Mouse (Mus musculus) midbrain, embryonic 13.5 days (tissue): ENCODE measurements around the gene Zbtb2. TPM values are rescaled to one million over a fixed set of nuclear protein-coding genes. Genes with fewer than 3 reads are reported as not detected.

Source experiments
- ATAC-seq: fragments of 200-750 bp; cut with Nextera tagmentation; 2 replicates; pipeline ENCODE4 v1.8.0; 2017; ENCODE audit warnings: mild to moderate bottlenecking, moderate TSS enrichment, moderate library complexity
- H3K27ac ChIP-seq: fragments of 300-500 bp; sonication (generic); 2 replicates; pipeline ENCODE4 v1.5.1; 2015; ENCODE audit warnings: inconsistent platforms, mild to moderate bottlenecking, moderate library complexity
- H3K27me3 ChIP-seq: fragments of 300-500 bp; sonication (generic); 2 replicates; pipeline ENCODE4 v1.6.1; 2015; ENCODE audit warnings: mild to moderate bottlenecking, inconsistent platforms
- H3K36me3 ChIP-seq: fragments of 300-500 bp; sonication (generic); 2 replicates; pipeline ENCODE4 v1.6.1; 2015; ENCODE audit warnings: mild to moderate bottlenecking, inconsistent platforms
- H3K4me1 ChIP-seq: fragments of 300-500 bp; sonication (generic); replicated peaks from 2 replicates; pipeline ENCODE4 v1.6.1; 2015; ENCODE audit warnings: inconsistent platforms
- H3K4me2 ChIP-seq: fragments of 300-500 bp; sonication (generic); replicated peaks from 2 replicates; pipeline ENCODE4 v1.6.1; 2015; ENCODE audit warnings: moderate library complexity, mild to moderate bottlenecking, inconsistent platforms
- H3K4me3 ChIP-seq: fragments of 300-500 bp; sonication (generic); replicated peaks from 2 replicates; pipeline ENCODE4 v1.5.1; 2015; ENCODE audit warnings: mild to moderate bottlenecking, inconsistent platforms
- H3K9ac ChIP-seq: fragments of 300-500 bp; sonication (generic); replicated peaks from 2 replicates; pipeline ENCODE4 v1.6.1; 2015; ENCODE audit warnings: mild to moderate bottlenecking, inconsistent platforms
- H3K9me3 ChIP-seq: fragments of 300-500 bp; sonication (generic); 2 replicates; pipeline ENCODE4 v1.6.1; 2016; ENCODE audit warnings: mild to moderate bottlenecking, inconsistent platforms
- WGBS: fragments of 180-500 bp; shearing (Covaris S2); methylation state at CpG from one replicate; pipeline ENCODE4 v1.1.7; 2015; 5-methylcytosine and 5-hydroxymethylcytosine counted together
- polyA plus RNA-seq: library from polyadenylated mRNA; unstranded; fragments of >200 nt; fragmentation: Nextera tagmentation; extraction: Ambion mirVana; gene quantifications from 2 replicates; pipeline ENCODE4 v1.2.1, GENCODE M21; 2015

Zbtb2 gene
- polyA plus RNA-seq, 1 experiment from 2014 or later: 18.6 TPM

- H3K4me1 ChIP-seq: peaks cover 7% of the 10 kb centered on the region; the same call in 1 of the 2 replicates
- H3K4me3 ChIP-seq: no peak overlapping the region
- H3K27me3 ChIP-seq: no peaks in the 10 kb centered on the region
- ATAC-seq: no peak
- H3K9me3 ChIP-seq: no peaks in the 10 kb centered on the region
- WGBS: 88% methylated on average over 8 of the region's 8 CpGs
- H3K9ac ChIP-seq: no peak overlapping the region
- no peak overlapping the region for H3K4me2 ChIP-seq
- no peak overlapping the region for H3K27ac ChIP-seq
- no peaks in the 10 kb centered on the region for H3K36me3 ChIP-seq
These were observed 64.0 kb downstream of the Zbtb2 start for GRCm38 (mm10) chr10:4323885-4324284.

Other genes with a start within 250 kb of the Zbtb2 start
- 29.2 and 30.0 TPM in 2 replicates for gene Akap12, start 121.7 kb downstream of the Zbtb2 start, polyA plus RNA-seq
- gene Rmnd1, start 44.3 kb upstream of the Zbtb2 start, polyA plus RNA-seq: 51.3 and 53.7 TPM in 2 replicates
- 16.3 and 18.2 TPM in 2 replicates for gene Armt1, start 44.4 kb upstream of the Zbtb2 start, polyA plus RNA-seq
- gene Ccdc170, start 94.4 kb upstream of the Zbtb2 start, polyA plus RNA-seq: 0.05 and 0.27 TPM in 2 replicates
- 0.10 and 0.12 TPM in 2 replicates for gene Esr1, start 223.5 kb upstream of the Zbtb2 start, polyA plus RNA-seq